Mouse (Mus musculus): ENCODE data around the gene Dnajc16.

The Dnajc16 gene

GRCm38 (mm10) chr4:141790524-141790990, at the start of gene Dnajc16:
Dnajc16 (minus strand) TSS chr4:141790931.
- DNase-seq = peak; percentile 96

- no peak for DNase-seq
Observed at GRCm38 (mm10) chr4:141834536-141835095, 43.9 kb upstream of the Dnajc16 start.

- DNase-seq = no peak
Observed at GRCm38 (mm10) chr4:141833911-141834310, 43.2 kb upstream of the Dnajc16 start.

- no peak for DNase-seq
Observed at GRCm38 (mm10) chr4:141831361-141831760, 40.6 kb upstream of the Dnajc16 start.

- DNase-seq = no peak
Observed at GRCm38 (mm10) chr4:141830381-141830780, 39.6 kb upstream of the Dnajc16 start.

- no peak for DNase-seq
Observed at GRCm38 (mm10) chr4:141828177-141828576, 37.4 kb upstream of the Dnajc16 start.

GRCm38 (mm10) chr4:141827401-141827800, 36.7 kb upstream of the Dnajc16 start:
- DNase-seq = no peak

- DNase-seq = no peak
Observed at GRCm38 (mm10) chr4:141826060-141826459, 35.3 kb upstream of the Dnajc16 start, which contains the start of gene Cela2a. Cela2a (minus strand) TSS chr4:141826160.

GRCm38 (mm10) chr4:141822979-141823378, 32.2 kb upstream of the Dnajc16 start:
- DNase-seq = peak; percentile 81

GRCm38 (mm10) chr4:141822089-141822488, 31.4 kb upstream of the Dnajc16 start:
- DNase-seq = peak; percentile 45

- no peak for DNase-seq
Observed at GRCm38 (mm10) chr4:141821178-141821577, 30.4 kb upstream of the Dnajc16 start.

GRCm38 (mm10) chr4:141819316-141819715, 28.6 kb upstream of the Dnajc16 start:
- no peak for DNase-seq

- DNase-seq = no peak
Observed at GRCm38 (mm10) chr4:141818861-141819260, 28.1 kb upstream of the Dnajc16 start.

- no peak for DNase-seq
Observed at GRCm38 (mm10) chr4:141817706-141818105, 27.0 kb upstream of the Dnajc16 start.

GRCm38 (mm10) chr4:141816776-141817655, 26.3 kb upstream of the Dnajc16 start:
- no peak for DNase-seq

GRCm38 (mm10) chr4:141816267-141816666, 25.5 kb upstream of the Dnajc16 start:
- no peak for DNase-seq

- no peak for DNase-seq
Observed at GRCm38 (mm10) chr4:141811375-141811774, 20.6 kb upstream of the Dnajc16 start.

- DNase-seq = no peak
Observed at GRCm38 (mm10) chr4:141810975-141811374, 20.2 kb upstream of the Dnajc16 start.

- peak; percentile 52 for DNase-seq
Observed at GRCm38 (mm10) chr4:141809850-141810464, 19.2 kb upstream of the Dnajc16 start.

- no peak for DNase-seq
Observed at GRCm38 (mm10) chr4:141805886-141806285, 15.2 kb upstream of the Dnajc16 start.

- DNase-seq = no peak
Observed at GRCm38 (mm10) chr4:141804105-141804504, 13.4 kb upstream of the Dnajc16 start.

GRCm38 (mm10) chr4:141797545-141797944, 6.8 kb upstream of the Dnajc16 start:
- no peak for DNase-seq

GRCm38 (mm10) chr4:141796954-141797353, 6.2 kb upstream of the Dnajc16 start:
- no peak for DNase-seq

GRCm38 (mm10) chr4:141796356-141796755, 5.6 kb upstream of the Dnajc16 start:
- no peak for DNase-seq
